Mouse (Mus musculus) thymus, postnatal 36 days (tissue): ENCODE results near the gene Ank3.

Experiments
- DNase-seq, 2 experiments: peaks; one replicate each; pipeline ENCODE4 v3.0.0; 2022; ENCODE audit warnings: mixed read lengths in 2 of 2

Gene Ank3

DNA sequence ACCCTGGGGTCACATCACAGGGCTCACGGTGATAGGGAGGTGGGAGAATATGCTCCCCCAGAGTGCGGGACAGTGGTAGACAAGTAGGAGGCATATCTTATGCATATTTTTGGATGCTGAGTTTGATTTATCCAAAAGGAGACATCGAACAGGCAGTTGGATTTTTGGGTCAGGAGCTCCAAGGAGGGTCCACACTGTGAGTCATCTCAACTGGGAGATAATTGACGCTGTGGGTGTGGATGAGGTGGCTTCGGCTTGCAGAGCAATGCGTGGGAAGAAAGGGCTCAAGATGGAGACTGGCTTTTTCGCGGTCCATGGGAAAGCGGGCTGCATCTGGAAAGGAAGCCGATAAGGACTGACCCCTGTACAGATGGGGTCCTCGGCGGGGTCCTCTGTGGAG lies 290.5 kb downstream of the Ank3 start:
- no peak for DNase-seq

GRCm38 (mm10) chr10:69690131-69690960 lies 291.8 kb downstream of the Ank3 start:
- DNase-seq, result no peak

GRCm38 (mm10) chr10:69690961-69691451 lies 292.4 kb downstream of the Ank3 start:
- no peak for DNase-seq

DNA sequence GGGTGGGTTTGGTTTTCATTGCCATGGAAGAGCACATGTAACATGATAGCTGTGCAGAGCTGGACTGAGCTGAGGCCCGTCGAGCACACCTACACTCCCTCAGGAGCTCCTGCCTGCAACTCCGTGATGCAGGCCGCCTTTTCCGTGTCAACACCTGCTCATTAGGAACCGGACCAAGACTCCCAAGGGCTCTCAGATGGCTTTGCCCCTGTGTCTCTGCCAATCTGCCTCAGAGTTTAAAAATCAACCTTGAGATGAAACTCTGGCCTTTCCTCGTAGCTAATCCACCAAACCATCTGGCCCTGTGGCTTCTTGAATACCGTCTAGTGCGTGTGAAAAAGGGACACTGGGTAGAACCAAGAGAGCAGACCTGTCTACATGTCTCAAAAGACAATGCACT lies 297.4 kb downstream of the Ank3 start:
- DNase-seq, result no peak

DNA sequence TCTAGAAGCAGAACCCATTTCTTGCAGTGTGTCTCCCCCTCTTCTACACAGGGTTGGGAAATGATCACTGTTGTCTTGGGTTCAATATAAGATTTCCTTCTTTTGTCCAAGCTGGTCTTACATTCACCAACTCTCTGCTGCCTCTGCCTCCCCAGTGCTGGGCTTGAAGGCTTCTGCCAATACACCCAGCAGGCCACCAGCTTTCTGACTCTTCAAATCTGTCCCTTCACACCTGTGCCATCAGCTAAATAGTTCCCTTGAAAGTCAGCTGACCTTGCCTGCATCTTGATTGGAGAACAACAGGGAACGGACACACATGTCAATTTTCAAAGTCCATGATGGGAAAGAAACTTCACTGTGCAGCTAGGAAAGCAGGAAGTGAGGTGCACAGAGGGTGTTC lies 300.1 kb downstream of the Ank3 start:
- no peak for DNase-seq

DNA sequence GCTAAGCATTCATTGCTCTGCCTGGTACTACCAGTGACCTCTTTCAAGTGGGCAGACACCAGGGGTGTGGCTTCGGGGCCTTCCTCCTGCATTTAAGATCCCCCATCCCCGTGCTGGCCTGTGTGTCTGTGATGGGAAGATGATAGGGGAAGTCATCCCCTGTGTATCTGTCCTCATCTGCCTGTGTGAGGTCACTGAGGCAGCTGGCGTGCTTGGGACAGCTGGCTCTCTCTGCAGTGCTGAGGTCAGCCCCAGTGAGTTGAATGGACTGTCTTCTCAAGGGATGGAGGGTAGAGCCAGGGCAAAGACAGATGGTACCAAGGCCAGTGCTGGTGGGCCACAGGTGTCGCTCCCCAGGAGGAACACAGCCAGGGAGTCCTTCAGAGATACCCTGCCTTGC lies 302.7 kb downstream of the Ank3 start:
- DNase-seq, result no peak

DNA sequence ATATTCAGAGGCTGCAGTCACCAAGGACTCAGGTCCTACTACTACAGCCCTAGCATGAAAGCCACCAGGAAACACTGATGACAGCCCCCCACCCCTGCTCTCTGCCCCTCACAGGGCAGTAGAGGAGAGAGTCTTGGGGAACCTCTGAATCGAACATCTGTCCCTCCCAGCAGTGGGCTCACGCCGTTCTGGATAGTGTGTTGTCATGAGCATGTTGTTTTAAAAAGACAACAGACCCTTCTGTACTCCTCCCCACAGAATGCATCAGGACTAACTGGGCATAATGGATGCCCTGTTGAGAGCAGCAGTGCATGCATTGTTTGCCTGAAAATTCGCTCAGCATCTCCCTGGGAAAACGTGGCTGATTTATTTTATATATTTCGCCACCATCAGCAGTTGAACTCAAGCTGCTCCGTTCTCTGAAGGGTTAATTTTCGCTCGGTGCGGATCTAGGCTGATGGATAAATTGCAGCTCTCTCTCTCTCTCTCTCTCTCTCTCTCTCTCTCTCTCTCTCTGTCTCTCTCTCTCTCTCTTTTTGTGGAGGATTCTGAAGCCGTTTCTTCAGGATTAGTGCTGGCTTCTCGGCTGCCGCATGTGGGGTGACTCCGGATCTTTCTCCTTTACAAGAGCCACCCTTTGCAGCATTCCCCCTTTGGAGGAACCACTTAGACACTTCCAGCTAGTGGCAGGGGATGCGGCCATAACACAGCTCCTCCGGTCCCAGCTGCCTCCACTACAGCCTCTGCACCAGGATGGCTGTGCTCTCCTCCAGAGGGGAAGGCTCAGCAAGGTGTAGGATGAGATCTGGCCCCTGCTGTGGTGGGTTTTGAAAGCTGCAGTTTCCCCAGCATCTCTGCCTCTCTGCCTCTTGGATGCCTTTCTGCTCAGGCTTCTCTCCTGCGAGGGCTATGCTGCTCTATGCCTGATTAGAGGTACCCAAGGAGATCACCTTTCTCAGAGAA lies 307.5 kb downstream of the Ank3 start:
- no peak for DNase-seq

- DNase-seq, result no peak
These were observed 308.5 kb downstream of the Ank3 start for GRCm38 (mm10) chr10:69706851-69707788.

DNA sequence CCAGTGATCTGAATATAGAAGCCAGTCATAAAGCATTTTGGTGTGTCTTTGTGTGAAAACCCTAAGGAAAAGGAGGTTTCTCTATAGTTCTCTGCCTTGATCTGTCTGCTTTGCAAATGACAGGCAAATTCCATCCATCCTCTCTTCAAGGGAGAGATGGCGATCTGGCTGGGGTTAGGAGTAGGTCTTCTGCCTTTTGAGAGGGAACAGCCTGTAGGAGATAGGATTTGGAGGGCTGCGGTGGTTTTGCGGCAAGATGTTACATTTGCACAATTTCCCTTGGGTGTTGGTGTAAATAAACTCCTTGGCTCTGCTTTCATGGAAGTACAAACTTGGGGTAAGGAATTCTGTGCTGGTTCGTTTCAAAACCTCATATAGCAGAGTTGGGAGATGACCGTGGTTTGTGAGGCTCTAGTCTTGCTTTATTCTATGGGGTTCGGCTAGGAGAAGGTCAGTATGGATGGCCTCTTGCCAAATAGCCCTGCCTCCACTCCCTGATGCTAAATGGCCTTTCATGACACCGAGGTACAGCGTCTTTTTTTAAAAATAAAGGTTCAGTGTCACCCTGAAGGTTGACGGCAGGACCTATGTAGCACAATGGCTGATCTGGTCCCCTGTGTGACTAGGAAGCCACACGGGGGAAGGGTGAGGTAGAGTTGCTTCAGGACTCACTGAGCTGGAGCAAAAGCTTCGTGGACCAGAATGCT lies 309.4 kb downstream of the Ank3 start:
- DNase-seq, result no peak

DNA sequence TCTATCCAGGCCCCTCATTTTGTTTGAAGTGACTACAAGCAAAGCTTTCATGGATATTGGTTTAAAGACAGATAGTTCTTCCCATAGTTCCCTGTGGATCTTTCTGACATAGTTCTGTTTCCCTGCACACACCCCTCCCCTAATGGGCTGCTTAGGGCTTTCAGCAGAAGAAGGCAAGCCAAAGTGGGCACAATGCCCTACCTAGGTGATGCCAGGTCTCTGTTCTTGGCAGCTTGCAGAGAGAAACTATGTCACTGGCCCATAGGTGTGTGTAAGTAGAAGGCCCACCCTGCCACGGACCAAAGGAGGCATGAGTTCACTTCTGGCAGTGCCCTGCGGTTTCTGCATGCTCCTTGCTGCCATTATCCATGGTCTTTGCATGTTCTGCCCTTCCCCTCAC lies 311.1 kb downstream of the Ank3 start:
- no peak for DNase-seq

DNA sequence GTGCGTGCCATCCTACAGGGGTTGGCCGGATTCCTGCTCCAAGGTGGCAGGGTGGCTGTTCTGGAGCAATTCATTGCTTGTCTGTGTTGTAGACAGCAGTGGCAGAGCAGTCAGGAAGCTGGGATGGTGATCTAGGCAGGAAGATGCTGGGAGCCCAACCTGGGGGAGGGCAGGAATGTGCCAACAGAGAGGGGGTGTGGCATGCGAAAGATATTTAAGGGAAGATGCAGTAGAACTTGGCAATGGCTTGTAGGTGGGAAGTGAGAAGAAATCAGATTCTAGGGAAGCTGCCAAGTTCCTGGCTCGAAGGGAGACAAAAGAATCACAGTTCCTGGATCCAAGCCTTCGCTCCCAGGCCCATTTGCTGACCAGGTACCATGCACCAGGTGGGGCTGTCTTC lies 312.2 kb downstream of the Ank3 start:
- no peak for DNase-seq

- DNase-seq, result no peak
These were observed 318.3 kb downstream of the Ank3 start for GRCm38 (mm10) chr10:69716907-69717306.

DNA sequence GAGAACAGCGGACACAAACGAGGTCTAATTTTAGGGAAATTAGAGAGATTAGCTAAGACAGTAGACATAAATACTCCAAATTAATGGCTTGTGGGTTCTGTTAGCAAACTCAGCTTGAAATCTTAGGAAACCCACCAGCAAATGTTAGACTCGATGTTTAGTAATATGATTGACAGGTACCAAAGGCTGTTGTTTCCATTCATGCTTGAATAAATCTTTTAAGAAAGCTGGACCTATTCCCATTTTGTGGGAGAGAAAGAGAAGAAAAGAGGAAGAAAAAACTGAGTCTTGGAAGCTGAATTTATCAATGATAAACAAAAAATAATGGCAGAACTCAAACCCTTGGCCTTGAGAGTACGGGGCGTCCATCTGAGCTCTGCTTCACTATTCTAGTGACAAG lies 320.8 kb downstream of the Ank3 start:
- DNase-seq, result no peak

DNA sequence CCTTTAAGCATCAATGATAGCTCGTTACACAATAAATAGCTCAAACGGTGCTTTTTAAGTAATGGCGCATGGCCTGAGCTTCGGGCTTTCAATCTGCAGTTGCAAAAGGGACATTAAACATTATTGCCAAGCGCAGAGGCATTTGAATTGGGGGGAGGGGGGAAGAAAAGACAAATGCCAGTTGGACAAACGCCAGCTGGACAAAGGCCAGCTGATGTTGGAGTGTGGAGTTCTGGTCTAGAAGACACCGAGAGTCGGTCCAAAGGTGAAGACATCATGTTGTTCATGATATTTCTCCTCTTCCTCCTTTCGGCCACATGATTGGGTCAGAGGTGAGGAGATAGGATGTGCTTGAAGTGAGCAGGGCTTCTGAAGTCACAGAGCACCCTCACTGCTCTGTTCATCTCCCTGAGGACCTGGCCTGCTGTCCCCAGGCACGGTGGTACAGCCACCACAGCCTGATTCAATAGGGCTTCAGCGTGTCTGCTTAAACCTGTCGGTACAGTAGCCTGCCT lies 321.4 kb downstream of the Ank3 start:
- no peak for DNase-seq

DNA sequence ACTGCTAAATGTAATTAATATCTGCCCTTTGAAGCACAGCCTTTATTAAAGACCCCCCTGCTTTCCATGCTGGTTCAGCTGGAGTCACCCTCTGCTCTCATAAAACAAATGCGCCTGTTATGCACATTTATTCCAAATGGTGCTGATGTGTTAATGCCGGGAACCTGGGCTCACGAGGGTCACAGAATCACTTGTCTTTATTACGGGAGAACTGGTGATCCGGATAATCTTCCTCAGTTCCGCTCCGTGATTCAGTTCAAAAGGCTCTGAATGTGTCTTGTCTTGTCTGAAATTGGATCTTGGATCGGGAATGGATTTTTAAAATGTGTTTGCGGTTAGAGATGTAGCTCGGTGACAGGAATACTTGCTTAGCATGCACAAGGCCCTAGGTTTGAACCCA lies 321.9 kb downstream of the Ank3 start:
- DNase-seq, result no peak

DNA sequence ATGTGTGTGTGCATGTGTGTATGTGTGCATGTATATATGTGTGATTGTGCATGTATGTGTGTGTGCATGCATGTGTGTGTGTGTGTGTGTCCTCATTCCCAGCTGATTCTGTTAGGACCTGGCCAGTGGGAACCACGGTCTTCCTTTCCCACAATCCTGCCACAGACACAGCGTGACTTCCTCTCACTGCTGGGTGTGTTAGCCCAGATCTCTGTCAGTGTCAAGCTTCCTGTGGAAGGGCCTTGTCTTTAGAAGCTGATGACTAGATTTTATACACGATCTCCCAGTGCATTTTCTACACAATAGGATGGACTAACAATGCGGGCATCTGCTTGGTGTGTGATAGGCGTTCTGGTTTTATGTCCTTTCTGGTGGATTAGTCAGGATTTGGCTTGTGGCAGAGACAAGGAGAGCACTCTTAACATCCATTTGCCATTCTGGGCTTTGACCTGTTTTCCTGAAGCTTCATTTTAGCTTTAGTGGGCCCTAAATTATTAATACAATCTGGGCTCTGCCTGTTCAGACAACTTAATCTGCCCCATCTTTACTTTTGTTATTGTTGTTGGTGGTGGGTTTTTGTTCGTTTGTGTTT lies 322.4 kb downstream of the Ank3 start:
- no peak for DNase-seq

DNA sequence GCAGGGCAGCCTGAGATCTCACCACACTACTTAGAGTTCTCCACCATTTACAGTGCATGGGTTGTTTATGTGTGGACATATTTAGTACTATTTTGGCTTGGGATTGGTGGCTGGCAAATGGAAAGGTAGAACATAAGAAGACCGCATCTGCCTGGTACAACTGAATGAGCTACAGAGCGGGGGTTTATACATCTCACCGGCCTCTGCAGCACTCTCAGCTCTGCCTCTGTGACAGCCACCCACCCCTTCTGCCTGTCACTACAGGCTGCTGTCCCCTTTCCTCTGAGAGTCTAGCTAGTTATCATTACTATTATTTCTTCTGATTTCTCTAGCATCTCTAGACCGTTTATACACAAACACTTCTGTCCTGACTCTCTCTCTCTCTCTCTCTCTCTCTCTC lies 325.6 kb downstream of the Ank3 start:
- DNase-seq, result no peak

GRCm38 (mm10) chr10:69725078-69725477 lies 326.5 kb downstream of the Ank3 start:
- DNase-seq, result no peak

GRCm38 (mm10) chr10:69726265-69726664 lies 327.7 kb downstream of the Ank3 start:
- no peak for DNase-seq

GRCm38 (mm10) chr10:69726806-69727205 lies 328.2 kb downstream of the Ank3 start:
- DNase-seq, result no peak

- no peak for DNase-seq
These were observed 330.3 kb downstream of the Ank3 start for GRCm38 (mm10) chr10:69728876-69729275.
